Mouse (Mus musculus): ENCODE results near the gene Tdrd5. TPM values are rescaled to one million over a fixed set of nuclear protein-coding genes. Genes with fewer than 3 reads are reported as not detected.
"Not testable (repeated sequence)": the region's sequence is repeated elsewhere in the genome, so short reads cannot be mapped to it uniquely, and the experiment has no call there.

Tdrd5 gene
- polyA plus RNA-seq, 1 experiment from 2014 or later: 0.58 TPM

- Histone ChIP-seq H3K9ac (no peak overlapping the region), H3K4me3 (no peak overlapping the region), H3K36me3 (no peaks in the 10 kb centered on the region), H3K4me2 (no peak overlapping the region), H3K9me3 (no peaks in the 10 kb centered on the region), H3K27me3 (no peaks in the 10 kb centered on the region), H3K27ac (no peak overlapping the region), H3K4me1 (replicated peaks) (no peaks in the 10 kb centered on the region)
- WGBS: 85% methylated on average over 9 of the region's 9 CpGs
- ATAC-seq (ENCODE audit: low FRiP score): no peak
These were observed 14.8 kb downstream of the Tdrd5 start for GRCm38 (mm10) chr1:156288556-156289221.

- H3K4me3 ChIP-seq: no peak overlapping the region
- no peak overlapping the region for H3K27ac ChIP-seq
- H3K9me3 ChIP-seq: no peaks in the 10 kb centered on the region
- no peaks in the 10 kb centered on the region for H3K36me3 ChIP-seq
- H3K4me2 ChIP-seq: no peak overlapping the region
- WGBS: 79% methylated on average over 5 of the region's 5 CpGs
- no peak overlapping the region for H3K9ac ChIP-seq
- ATAC-seq (ENCODE audit: low FRiP score): no peak
- H3K27me3 ChIP-seq: no peaks in the 10 kb centered on the region
- no peaks in the 10 kb centered on the region for H3K4me1 ChIP-seq (replicated peaks)
These were observed 17.9 kb downstream of the Tdrd5 start for GRCm38 (mm10) chr1:156285541-156285896.

- 38% methylated on average over 9 of the region's 9 CpGs for WGBS
- Histone ChIP-seq H3K36me3 (no peaks in the 10 kb centered on the region), H3K4me1 (replicated peaks) (no peaks in the 10 kb centered on the region), H3K4me3 (no peak overlapping the region), H3K4me2 (no peak overlapping the region), H3K27me3 (no peaks in the 10 kb centered on the region), H3K27ac (no peak overlapping the region), H3K9me3 (no peaks in the 10 kb centered on the region), H3K9ac (no peak overlapping the region)
- no peak for ATAC-seq (ENCODE audit: low FRiP score)
These were observed 18.5 kb downstream of the Tdrd5 start for GRCm38 (mm10) chr1:156284851-156285540.

GRCm38 (mm10) chr1:156284207-156284606 lies 19.3 kb downstream of the Tdrd5 start:
- H3K9ac ChIP-seq: no peak overlapping the region
- WGBS: 78% methylated on average over 10 of the region's 10 CpGs
- no peak overlapping the region for H3K27ac ChIP-seq
- no peaks in the 10 kb centered on the region for H3K27me3 ChIP-seq
- ATAC-seq (ENCODE audit: low FRiP score): no peak
- no peaks in the 10 kb centered on the region for H3K9me3 ChIP-seq
- H3K36me3 ChIP-seq: no peaks in the 10 kb centered on the region
- H3K4me3 ChIP-seq: no peak overlapping the region
- no peak overlapping the region for H3K4me2 ChIP-seq
- no peaks in the 10 kb centered on the region for H3K4me1 ChIP-seq (replicated peaks)

GRCm38 (mm10) chr1:156280131-156280530 lies 23.3 kb downstream of the Tdrd5 start:
- no peaks in the 10 kb centered on the region for H3K27me3 ChIP-seq
- H3K4me1 ChIP-seq (replicated peaks): no peaks in the 10 kb centered on the region
- H3K9me3 ChIP-seq: no peaks in the 10 kb centered on the region
- no peak overlapping the region for H3K4me2 ChIP-seq
- no peak overlapping the region for H3K9ac ChIP-seq
- no peak overlapping the region for H3K27ac ChIP-seq
- H3K4me3 ChIP-seq: no peak overlapping the region
- no peaks in the 10 kb centered on the region for H3K36me3 ChIP-seq
- ATAC-seq (ENCODE audit: low FRiP score): no peak
- 87% methylated on average over 7 of the region's 7 CpGs for WGBS

- H3K36me3 ChIP-seq: no peaks in the 10 kb centered on the region
- no peak for ATAC-seq (ENCODE audit: low FRiP score)
- H3K27ac ChIP-seq: no peak overlapping the region
- no peak overlapping the region for H3K4me3 ChIP-seq
- H3K4me2 ChIP-seq: no peak overlapping the region
- no peaks in the 10 kb centered on the region for H3K27me3 ChIP-seq
- H3K9me3 ChIP-seq: no peaks in the 10 kb centered on the region
- WGBS: 61% methylated on average over 7 of the region's 7 CpGs
- no peak overlapping the region for H3K9ac ChIP-seq
- H3K4me1 ChIP-seq (replicated peaks): no peaks in the 10 kb centered on the region; the same call in 1 of the 2 replicates
These were observed 29.8 kb downstream of the Tdrd5 start for GRCm38 (mm10) chr1:156273647-156274046.

- no peak for ATAC-seq (ENCODE audit: low FRiP score)
- H3K9me3 ChIP-seq: no peaks in the 10 kb centered on the region
- no peak overlapping the region; the same call in 1 of the 2 replicates for H3K27ac ChIP-seq
- no peaks in the 10 kb centered on the region; the same call in 1 of the 2 replicates for H3K4me1 ChIP-seq (replicated peaks)
- no peak overlapping the region for H3K9ac ChIP-seq
- H3K36me3 ChIP-seq: no peaks in the 10 kb centered on the region
- no peaks in the 10 kb centered on the region for H3K27me3 ChIP-seq
- no peak overlapping the region for H3K4me3 ChIP-seq
- H3K4me2 ChIP-seq: no peak overlapping the region
- WGBS: 44% methylated on average over 5 of the region's 5 CpGs
These were observed 31.8 kb downstream of the Tdrd5 start for GRCm38 (mm10) chr1:156271654-156272053.

- H3K9me3 ChIP-seq: no peaks in the 10 kb centered on the region
- 84% methylated on average over 9 of the region's 9 CpGs for WGBS
- H3K9ac ChIP-seq: no peak overlapping the region
- no peaks in the 10 kb centered on the region for H3K36me3 ChIP-seq
- no peak for ATAC-seq (ENCODE audit: low FRiP score)
- H3K4me1 ChIP-seq (replicated peaks): no peaks in the 10 kb centered on the region; the same call in 1 of the 2 replicates
- no peaks in the 10 kb centered on the region for H3K27me3 ChIP-seq
- no peak overlapping the region for H3K4me3 ChIP-seq
- no peak overlapping the region for H3K4me2 ChIP-seq
- no peak overlapping the region for H3K27ac ChIP-seq
These were observed 33.0 kb downstream of the Tdrd5 start for GRCm38 (mm10) chr1:156270471-156270870.

- not testable (repeated sequence) for H3K9ac ChIP-seq; ATAC-seq (ENCODE audit: low FRiP score); H3K4me3 ChIP-seq; H3K4me2 ChIP-seq; H3K27me3 ChIP-seq; H3K9me3 ChIP-seq; H3K27ac ChIP-seq; H3K4me1 ChIP-seq (replicated peaks); H3K36me3 ChIP-seq
- 19% methylated on average over 3 of the region's 3 CpGs for WGBS
These were observed 34.9 kb downstream of the Tdrd5 start for GRCm38 (mm10) chr1:156268546-156268945.

GRCm38 (mm10) chr1:156263946-156264345 lies 39.5 kb downstream of the Tdrd5 start:
- H3K9ac ChIP-seq: no peak overlapping the region
- H3K36me3 ChIP-seq: no peaks in the 10 kb centered on the region
- no peaks in the 10 kb centered on the region for H3K9me3 ChIP-seq
- no peak overlapping the region for H3K4me2 ChIP-seq
- no peak for ATAC-seq (ENCODE audit: low FRiP score)
- no peak overlapping the region for H3K4me3 ChIP-seq
- H3K27ac ChIP-seq: no peak overlapping the region
- H3K4me1 ChIP-seq (replicated peaks): no peaks in the 10 kb centered on the region
- 88% methylated on average over 8 of the region's 8 CpGs for WGBS
- no peaks in the 10 kb centered on the region for H3K27me3 ChIP-seq

- ATAC-seq (ENCODE audit: low FRiP score): no peak
- Histone ChIP-seq H3K9me3 (no peaks in the 10 kb centered on the region), H3K4me1 (replicated peaks) (no peaks in the 10 kb centered on the region), H3K9ac (no peak overlapping the region), H3K4me2 (no peak overlapping the region), H3K27ac (no peak overlapping the region), H3K27me3 (no peaks in the 10 kb centered on the region), H3K36me3 (no peaks in the 10 kb centered on the region), H3K4me3 (no peak overlapping the region)
- 43% methylated on average over 2 of the region's 2 CpGs for WGBS
These were observed 40.1 kb downstream of the Tdrd5 start for GRCm38 (mm10) chr1:156263352-156263751.

- Histone ChIP-seq H3K9ac (no peak overlapping the region), H3K4me2 (no peak overlapping the region)
- WGBS: 76% methylated on average over 4 of the region's 4 CpGs
These were observed 48.6 kb downstream of the Tdrd5 start for GRCm38 (mm10) chr1:156254866-156255265.

GRCm38 (mm10) chr1:156251096-156251495 lies 52.4 kb downstream of the Tdrd5 start:
- H3K4me3 ChIP-seq; H3K4me2 ChIP-seq; H3K36me3 ChIP-seq; ATAC-seq (ENCODE audit: low FRiP score); H3K9me3 ChIP-seq; H3K9ac ChIP-seq; H3K27me3 ChIP-seq; H3K4me1 ChIP-seq (replicated peaks); H3K27ac ChIP-seq: not testable (repeated sequence)
- WGBS: 85% methylated on average over 4 of the region's 4 CpGs

More at GRCm38 (mm10) chr1:156254866-156255265, 48.6 kb downstream of the Tdrd5 start:
- Histone ChIP-seq H3K27me3 (no peaks in the 10 kb centered on the region), H3K36me3 (no peaks in the 10 kb centered on the region), H3K4me1 (replicated peaks) (no peaks in the 10 kb centered on the region), H3K9me3 (no peaks in the 10 kb centered on the region), H3K4me3 (no peak overlapping the region), H3K27ac (no peak overlapping the region)
- no peak for ATAC-seq (ENCODE audit: low FRiP score)

All from hindbrain, embryonic 13.5 days (tissue).